Mouse (Mus musculus) limb, embryonic 13.5 days (tissue): ENCODE measurements at regions not wholly inside any gene's neighbourhood (a gene's known extent, or its start where the extent isn't known, plus 50 kb on each side); places are given as distances from the start of the nearest gene placed in this dataset.
"Not testable (repeated sequence)": the region's sequence is repeated elsewhere in the genome, so short reads cannot be mapped to it uniquely, and the experiment has no call there.

Experiments
- ATAC-seq: fragments of 200-750 bp; cut with Nextera tagmentation; 2 replicates; pipeline ENCODE4 v1.8.0; 2017; ENCODE audit warnings: low read depth, moderate number of reproducible peaks, moderate TSS enrichment; ENCODE audit not compliant: low FRiP score
- H3K27ac ChIP-seq: fragments of 300-500 bp; sonication (generic); 2 replicates; pipeline ENCODE4 v1.5.1; 2015; ENCODE audit warnings: inconsistent platforms, mild to moderate bottlenecking, moderate library complexity
- H3K27me3 ChIP-seq: fragments of 300-500 bp; sonication (generic); 2 replicates; pipeline ENCODE4 v1.6.1; 2015; ENCODE audit warnings: mild to moderate bottlenecking, inconsistent platforms
- H3K36me3 ChIP-seq: fragments of 300-500 bp; sonication (generic); 2 replicates; pipeline ENCODE4 v1.6.1; 2015; ENCODE audit warnings: inconsistent platforms, mild to moderate bottlenecking, moderate library complexity
- H3K4me1 ChIP-seq: fragments of 300-500 bp; sonication (generic); 2 replicates; pipeline ENCODE4 v1.6.1; 2015; ENCODE audit warnings: inconsistent platforms
- H3K4me2 ChIP-seq: fragments of 300-500 bp; sonication (generic); replicated peaks from 2 replicates; pipeline ENCODE4 v1.6.1; 2015; ENCODE audit warnings: inconsistent platforms, mild to moderate bottlenecking, moderate library complexity
- H3K4me3 ChIP-seq: fragments of 300-500 bp; sonication (generic); 2 replicates; pipeline ENCODE4 v1.5.1; 2015; ENCODE audit warnings: moderate library complexity, mild to moderate bottlenecking, inconsistent platforms
- H3K9ac ChIP-seq: fragments of 300-500 bp; sonication (generic); 2 replicates; pipeline ENCODE4 v1.6.1; 2015; ENCODE audit warnings: mild to moderate bottlenecking, inconsistent platforms
- H3K9me3 ChIP-seq: fragments of 300-500 bp; sonication (generic); 2 replicates; pipeline ENCODE4 v1.6.1; 2016; ENCODE audit warnings: inconsistent platforms
- WGBS: fragments of 180-500 bp; shearing (Covaris S2); methylation state at CpG from one replicate; pipeline ENCODE4 v1.1.7; 2015; 5-methylcytosine and 5-hydroxymethylcytosine counted together

DNA sequence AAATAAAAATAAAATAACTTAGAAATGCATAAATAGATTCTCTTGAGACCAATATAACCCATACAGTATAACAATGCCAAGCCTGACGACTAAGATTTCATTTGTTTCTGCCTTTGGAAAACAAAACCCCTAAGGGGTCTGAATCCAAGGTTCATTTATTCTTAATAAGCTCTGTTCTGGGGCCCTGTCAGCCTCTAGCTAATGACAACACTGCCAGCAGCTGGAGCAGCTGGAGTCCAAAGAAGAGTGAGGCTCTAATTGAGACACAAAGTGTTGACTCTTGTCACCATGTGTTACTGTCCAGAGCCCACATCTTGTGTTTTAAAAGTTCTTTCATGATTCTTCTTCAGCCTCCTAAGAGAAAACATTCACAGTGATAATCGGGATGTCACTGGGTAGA, 298.5 kb upstream of the Gm6657 start:
- no peak for ATAC-seq
- no peak overlapping the region for H3K27ac ChIP-seq
- 52% methylated on average over 2 of the region's 2 CpGs for WGBS
- no peaks in the 10 kb centered on the region for H3K36me3 ChIP-seq
- H3K4me2 ChIP-seq: no peak overlapping the region
- H3K4me1 ChIP-seq: no peaks in the 10 kb centered on the region
- no peaks in the 10 kb centered on the region for H3K27me3 ChIP-seq
- no peaks in the 10 kb centered on the region for H3K9me3 ChIP-seq
- no peak overlapping the region for H3K4me3 ChIP-seq
- no peak overlapping the region for H3K9ac ChIP-seq

DNA sequence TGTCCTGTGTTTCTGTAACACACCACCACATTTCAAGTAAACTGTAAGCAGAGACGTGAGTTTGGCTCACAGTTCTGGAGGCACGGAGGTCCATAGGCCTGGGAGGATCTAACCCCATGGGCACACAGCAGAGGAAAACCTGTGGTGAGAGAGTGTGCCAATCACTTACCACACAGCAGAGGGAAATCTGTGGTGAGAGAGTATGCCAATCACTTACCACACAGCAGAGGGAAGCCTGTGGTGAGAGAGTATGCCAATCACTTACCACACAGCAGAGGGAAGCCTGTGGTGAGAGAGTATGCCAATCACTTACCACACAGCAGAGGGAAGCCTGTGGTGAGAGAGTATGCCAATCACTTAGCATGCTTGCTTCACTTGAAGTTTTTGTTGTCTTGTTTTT, 295.1 kb upstream of the Gm6657 start:
- WGBS: 80% methylated on average over 2 of the region's 2 CpGs
- H3K36me3 ChIP-seq, H3K4me1 ChIP-seq: not testable (repeated sequence)

GRCm38 (mm10) chr12:77901254-77901653, 292.8 kb upstream of the Gm6657 start:
- 91% methylated on average over 1 of the region's 1 CpGs for WGBS
- no peak for ATAC-seq
- no peaks in the 10 kb centered on the region for H3K9me3 ChIP-seq
- H3K9ac ChIP-seq: no peak overlapping the region
- H3K27ac ChIP-seq: no peak overlapping the region
- H3K4me2 ChIP-seq: no peak overlapping the region
- H3K27me3 ChIP-seq: no peaks in the 10 kb centered on the region
- no peak overlapping the region for H3K4me3 ChIP-seq
- no peaks in the 10 kb centered on the region for H3K36me3 ChIP-seq
- no peaks in the 10 kb centered on the region for H3K4me1 ChIP-seq

More for the DNA sequence above, 295.1 kb upstream of the Gm6657 start:
- not testable (repeated sequence) for H3K9me3 ChIP-seq, H3K9ac ChIP-seq, H3K4me3 ChIP-seq, H3K27ac ChIP-seq, H3K27me3 ChIP-seq, ATAC-seq, H3K4me2 ChIP-seq

DNA sequence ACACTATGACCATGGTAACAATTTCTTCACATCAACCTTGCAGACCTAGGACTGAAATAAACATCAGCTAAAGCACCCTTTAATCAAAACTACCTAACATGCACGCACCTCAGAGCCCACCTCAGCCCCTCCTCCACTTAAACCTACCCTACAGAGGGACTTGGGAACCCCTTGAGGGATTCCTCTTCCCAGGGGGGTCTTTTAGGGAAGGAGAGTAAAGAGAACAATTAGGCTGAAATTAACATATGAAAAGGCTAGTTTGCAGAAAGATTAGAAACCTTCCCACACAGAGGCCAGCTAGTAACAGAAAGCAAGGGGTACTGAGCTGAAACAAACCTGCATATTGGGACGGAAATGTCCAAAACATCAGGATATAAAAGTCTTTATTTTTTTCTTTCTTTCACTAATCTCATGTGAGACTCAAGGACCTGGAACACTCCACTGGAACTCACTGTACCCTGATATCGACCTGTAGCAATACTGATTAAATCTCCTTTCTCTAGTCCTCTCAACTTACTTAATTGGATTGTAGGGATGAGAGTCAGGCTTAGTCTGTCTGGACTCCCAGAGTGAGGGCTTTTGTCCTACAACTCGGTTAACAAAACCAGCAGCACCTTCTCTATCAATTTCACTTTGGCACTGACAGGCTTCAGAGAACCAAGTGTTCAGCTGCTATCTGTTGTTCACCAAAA, 281.0 kb upstream of the Gm6657 start:
- no peak for ATAC-seq
- Histone ChIP-seq H3K4me2 (no peak overlapping the region), H3K36me3 (no peaks in the 10 kb centered on the region), H3K9ac (no peak overlapping the region), H3K9me3 (no peaks in the 10 kb centered on the region), H3K4me1 (no peaks in the 10 kb centered on the region), H3K27ac (no peak overlapping the region), H3K27me3 (no peaks in the 10 kb centered on the region), H3K4me3 (no peak overlapping the region)
- 38% methylated on average over 4 of the region's 4 CpGs for WGBS

- WGBS: 38% methylated on average over 4 of the region's 4 CpGs
- no peak for ATAC-seq
These were observed 265.3 kb upstream of the Gm6657 start for GRCm38 (mm10) chr12:77928729-77929128.

GRCm38 (mm10) chr12:77929571-77929970, 264.5 kb upstream of the Gm6657 start:
- H3K27me3 ChIP-seq: no peaks in the 10 kb centered on the region
- H3K4me2 ChIP-seq: no peak overlapping the region
- ATAC-seq: no peak
- no peak overlapping the region for H3K27ac ChIP-seq
- H3K4me3 ChIP-seq: no peak overlapping the region
- H3K4me1 ChIP-seq: no peaks in the 10 kb centered on the region
- WGBS: 85% methylated on average over 1 of the region's 1 CpGs
- H3K9me3 ChIP-seq: no peaks in the 10 kb centered on the region
- H3K36me3 ChIP-seq: no peaks in the 10 kb centered on the region
- H3K9ac ChIP-seq: no peak overlapping the region

More at GRCm38 (mm10) chr12:77928729-77929128, 265.3 kb upstream of the Gm6657 start:
- Histone ChIP-seq H3K27ac (no peak overlapping the region), H3K4me3 (no peak overlapping the region), H3K36me3 (no peaks in the 10 kb centered on the region), H3K9me3 (no peaks in the 10 kb centered on the region), H3K27me3 (no peaks in the 10 kb centered on the region), H3K4me1 (no peaks in the 10 kb centered on the region), H3K4me2 (no peak overlapping the region), H3K9ac (no peak overlapping the region)

DNA sequence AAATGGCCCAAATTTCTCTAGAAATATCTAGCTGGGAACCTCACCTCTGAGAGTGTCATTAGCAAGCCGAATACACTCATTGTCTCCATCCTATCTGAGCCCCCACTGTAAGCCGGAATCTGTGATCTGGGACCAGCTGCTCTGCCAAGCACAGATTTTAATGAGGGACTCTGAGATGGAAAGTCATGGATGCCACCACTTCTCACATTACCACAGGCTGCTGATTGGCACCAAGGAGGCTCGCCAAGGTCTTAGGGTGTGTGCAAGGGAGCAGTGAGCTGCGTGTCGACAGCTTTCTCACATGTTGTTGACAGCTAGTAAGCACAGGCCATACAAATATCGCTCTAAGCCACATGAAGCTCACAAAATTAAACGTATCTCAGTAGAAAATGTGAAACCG, 250.1 kb upstream of the Gm6657 start:
- 53% methylated on average over 8 of the region's 8 CpGs for WGBS
- Histone ChIP-seq H3K27ac (no peak overlapping the region), H3K36me3 (no peaks in the 10 kb centered on the region), H3K27me3 (no peaks in the 10 kb centered on the region), H3K4me3 (no peak overlapping the region), H3K4me1 (no peaks in the 10 kb centered on the region), H3K9ac (no peak overlapping the region), H3K9me3 (no peaks in the 10 kb centered on the region), H3K4me2 (no peak overlapping the region)
- ATAC-seq: no peak

DNA sequence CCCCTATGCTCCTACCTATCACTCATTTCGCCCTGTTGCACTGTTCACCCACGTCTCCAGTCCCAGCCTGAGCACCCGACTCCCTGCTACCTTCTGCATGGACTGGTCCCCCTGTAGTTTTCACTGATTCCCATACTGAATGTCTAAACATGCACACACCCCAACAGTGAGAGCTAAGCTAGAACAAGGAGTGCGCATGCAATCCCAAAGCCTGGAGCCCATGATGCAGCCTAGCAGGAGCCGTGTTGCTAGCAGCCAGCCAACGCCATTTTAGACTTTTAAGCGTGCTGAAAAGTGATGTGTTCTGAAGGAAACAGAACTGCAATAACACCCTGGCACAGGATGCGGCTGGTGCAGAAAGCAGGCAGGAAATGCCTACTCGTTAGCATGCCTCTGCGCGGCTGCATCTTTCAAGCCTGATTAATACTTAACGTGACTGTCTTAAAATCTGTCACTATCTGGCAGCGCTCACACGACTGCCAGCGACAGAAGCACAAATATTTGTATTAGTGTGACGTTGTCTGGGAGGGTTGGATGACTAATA, 244.5 kb upstream of the Gm6657 start:
- Histone ChIP-seq H3K27ac (no peak overlapping the region), H3K27me3 (no peaks in the 10 kb centered on the region), H3K9ac (peak overlapping the region; percentile 55; the same call in 1 of the 2 replicates), H3K4me2 (peak overlapping the region; percentile 66), H3K9me3 (no peaks in the 10 kb centered on the region), H3K36me3 (no peaks in the 10 kb centered on the region), H3K4me3 (peak overlapping the region; percentile 36), H3K4me1 (0 out of 2 replicates have a peak, but pooled peaks cover 9% of the 10 kb centered on the region)
- ATAC-seq: peak; percentile 57
- WGBS: 21% methylated on average over 16 of the region's 16 CpGs

DNA sequence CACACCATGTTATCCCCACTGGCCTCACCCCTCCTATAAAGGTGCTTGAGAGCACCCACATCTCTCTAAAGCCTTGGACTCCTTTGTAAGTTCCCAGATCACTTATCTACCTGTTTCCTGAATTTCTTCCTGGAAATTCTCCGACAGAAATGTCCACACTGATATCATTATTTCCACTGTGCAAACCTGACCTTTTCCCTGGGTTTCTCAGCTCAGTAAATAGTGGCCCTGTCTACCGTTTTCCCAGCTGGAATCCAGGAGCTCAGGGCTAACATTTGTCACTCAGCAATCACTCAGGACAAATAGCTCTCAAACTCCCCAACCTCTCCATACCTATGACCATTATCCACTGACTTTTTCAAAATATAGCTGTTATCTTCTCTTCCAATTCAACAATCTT, 241.6 kb upstream of the Gm6657 start:
- Histone ChIP-seq H3K36me3 (no peaks in the 10 kb centered on the region), H3K9me3 (no peaks in the 10 kb centered on the region), H3K4me3 (no peak overlapping the region), H3K4me1 (0 out of 2 replicates have a peak, but pooled peaks cover 9% of the 10 kb centered on the region), H3K4me2 (no peak overlapping the region), H3K27me3 (no peaks in the 10 kb centered on the region), H3K9ac (no peak overlapping the region), H3K27ac (no peak overlapping the region)
- WGBS: 37% methylated on average over 2 of the region's 2 CpGs
- ATAC-seq: no peak

GRCm38 (mm10) chr12:77962631-77963030, 231.4 kb upstream of the Gm6657 start:
- H3K4me1 ChIP-seq: no peaks in the 10 kb centered on the region
- H3K4me3 ChIP-seq: no peak overlapping the region
- H3K9ac ChIP-seq: no peak overlapping the region
- no peaks in the 10 kb centered on the region for H3K36me3 ChIP-seq
- H3K4me2 ChIP-seq: no peak overlapping the region
- H3K9me3 ChIP-seq: 0 out of 2 replicates have a peak, but pooled peaks cover 3% of the 10 kb centered on the region
- ATAC-seq: no peak
- no peak overlapping the region for H3K27ac ChIP-seq
- 89% methylated on average over 6 of the region's 6 CpGs for WGBS
- H3K27me3 ChIP-seq: no peaks in the 10 kb centered on the region

DNA sequence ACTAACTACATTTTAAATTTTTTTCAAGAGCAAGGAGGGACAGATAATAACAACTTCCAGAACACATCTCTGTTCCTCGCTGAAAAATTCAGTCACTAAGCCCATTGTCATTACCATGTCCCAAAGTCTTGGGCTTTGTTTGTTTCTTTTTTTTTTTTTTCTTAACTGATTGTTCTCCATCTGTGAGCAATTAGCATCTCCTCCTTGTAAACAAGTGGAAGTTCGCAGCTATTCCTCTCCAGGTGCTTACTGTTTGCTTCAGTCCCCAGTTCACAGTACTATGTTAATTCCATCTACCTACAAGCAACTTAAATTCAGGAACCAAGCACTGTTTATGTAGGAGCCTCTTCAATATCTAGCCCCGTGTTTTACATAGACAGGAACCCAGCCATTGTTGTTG, 225.5 kb upstream of the Gm6657 start:
- Histone ChIP-seq H3K27ac (no peak overlapping the region), H3K27me3 (no peaks in the 10 kb centered on the region), H3K9ac (no peak overlapping the region), H3K36me3 (no peaks in the 10 kb centered on the region), H3K4me2 (no peak overlapping the region), H3K4me1 (no peaks in the 10 kb centered on the region), H3K4me3 (no peak overlapping the region), H3K9me3 (0 out of 2 replicates have a peak, but pooled peaks cover 3% of the 10 kb centered on the region)
- 44% methylated on average over 3 of the region's 3 CpGs for WGBS
- no peak for ATAC-seq

- no peak overlapping the region for H3K9ac ChIP-seq
- H3K4me3 ChIP-seq: no peak overlapping the region
- H3K27me3 ChIP-seq: no peaks in the 10 kb centered on the region
- no peaks in the 10 kb centered on the region for H3K36me3 ChIP-seq
- 0 out of 2 replicates have a peak, but pooled peaks cover 3% of the 10 kb centered on the region for H3K9me3 ChIP-seq
- WGBS: 63% methylated on average over 1 of the region's 1 CpGs
- H3K27ac ChIP-seq: no peak overlapping the region
- no peaks in the 10 kb centered on the region for H3K4me1 ChIP-seq
- no peak for ATAC-seq
- H3K4me2 ChIP-seq: no peak overlapping the region
These were observed 224.0 kb upstream of the Gm6657 start for GRCm38 (mm10) chr12:77970026-77970425.

GRCm38 (mm10) chr12:77972165-77972564, 221.9 kb upstream of the Gm6657 start:
- no peak overlapping the region for H3K9ac ChIP-seq
- no peak overlapping the region for H3K4me2 ChIP-seq
- WGBS: 63% methylated on average over 4 of the region's 4 CpGs
- H3K36me3 ChIP-seq: no peaks in the 10 kb centered on the region
- no peaks in the 10 kb centered on the region for H3K9me3 ChIP-seq
- no peaks in the 10 kb centered on the region for H3K4me1 ChIP-seq
- H3K27ac ChIP-seq: no peak overlapping the region
- H3K4me3 ChIP-seq: no peak overlapping the region
- ATAC-seq: no peak
- H3K27me3 ChIP-seq: no peaks in the 10 kb centered on the region
